Mouse (Mus musculus) limb, embryonic 13.5 days (tissue): Measurements from ENCODE around the gene Ftl1. TPM values are rescaled to one million over a fixed set of nuclear protein-coding genes. Genes with fewer than 3 reads are reported as not detected.
A peak's percentile ranks its signal among the peaks of the same experiment; 100 is the strongest.

Source experiments
- ATAC-seq: fragments of 200-750 bp; cut with Nextera tagmentation; 2 replicates; pipeline ENCODE4 v1.8.0; 2017; ENCODE audit warnings: low read depth, moderate number of reproducible peaks, moderate TSS enrichment; ENCODE audit not compliant: low FRiP score
- H3K27ac ChIP-seq: fragments of 300-500 bp; sonication (generic); 2 replicates; pipeline ENCODE4 v1.5.1; 2015; ENCODE audit warnings: inconsistent platforms, mild to moderate bottlenecking, moderate library complexity
- H3K27me3 ChIP-seq: fragments of 300-500 bp; sonication (generic); 2 replicates; pipeline ENCODE4 v1.6.1; 2015; ENCODE audit warnings: mild to moderate bottlenecking, inconsistent platforms
- H3K36me3 ChIP-seq: fragments of 300-500 bp; sonication (generic); 2 replicates; pipeline ENCODE4 v1.6.1; 2015; ENCODE audit warnings: inconsistent platforms, mild to moderate bottlenecking, moderate library complexity
- H3K4me1 ChIP-seq: fragments of 300-500 bp; sonication (generic); 2 replicates; pipeline ENCODE4 v1.6.1; 2015; ENCODE audit warnings: inconsistent platforms
- H3K4me2 ChIP-seq: fragments of 300-500 bp; sonication (generic); replicated peaks from 2 replicates; pipeline ENCODE4 v1.6.1; 2015; ENCODE audit warnings: inconsistent platforms, mild to moderate bottlenecking, moderate library complexity
- H3K4me3 ChIP-seq: fragments of 300-500 bp; sonication (generic); 2 replicates; pipeline ENCODE4 v1.5.1; 2015; ENCODE audit warnings: moderate library complexity, mild to moderate bottlenecking, inconsistent platforms
- H3K9ac ChIP-seq: fragments of 300-500 bp; sonication (generic); 2 replicates; pipeline ENCODE4 v1.6.1; 2015; ENCODE audit warnings: mild to moderate bottlenecking, inconsistent platforms
- H3K9me3 ChIP-seq: fragments of 300-500 bp; sonication (generic); 2 replicates; pipeline ENCODE4 v1.6.1; 2016; ENCODE audit warnings: inconsistent platforms
- WGBS: fragments of 180-500 bp; shearing (Covaris S2); methylation state at CpG from one replicate; pipeline ENCODE4 v1.1.7; 2015; 5-methylcytosine and 5-hydroxymethylcytosine counted together
- polyA plus RNA-seq: library from polyadenylated mRNA; unstranded; fragments of >200 nt; fragmentation: Nextera tagmentation; extraction: Ambion mirVana; gene quantifications from 2 replicates; pipeline ENCODE4 v1.2.1, GENCODE M21; 2015

The Ftl1 gene
- polyA plus RNA-seq, 1 experiment from 2014 or later = 5,430 TPM

DNA sequence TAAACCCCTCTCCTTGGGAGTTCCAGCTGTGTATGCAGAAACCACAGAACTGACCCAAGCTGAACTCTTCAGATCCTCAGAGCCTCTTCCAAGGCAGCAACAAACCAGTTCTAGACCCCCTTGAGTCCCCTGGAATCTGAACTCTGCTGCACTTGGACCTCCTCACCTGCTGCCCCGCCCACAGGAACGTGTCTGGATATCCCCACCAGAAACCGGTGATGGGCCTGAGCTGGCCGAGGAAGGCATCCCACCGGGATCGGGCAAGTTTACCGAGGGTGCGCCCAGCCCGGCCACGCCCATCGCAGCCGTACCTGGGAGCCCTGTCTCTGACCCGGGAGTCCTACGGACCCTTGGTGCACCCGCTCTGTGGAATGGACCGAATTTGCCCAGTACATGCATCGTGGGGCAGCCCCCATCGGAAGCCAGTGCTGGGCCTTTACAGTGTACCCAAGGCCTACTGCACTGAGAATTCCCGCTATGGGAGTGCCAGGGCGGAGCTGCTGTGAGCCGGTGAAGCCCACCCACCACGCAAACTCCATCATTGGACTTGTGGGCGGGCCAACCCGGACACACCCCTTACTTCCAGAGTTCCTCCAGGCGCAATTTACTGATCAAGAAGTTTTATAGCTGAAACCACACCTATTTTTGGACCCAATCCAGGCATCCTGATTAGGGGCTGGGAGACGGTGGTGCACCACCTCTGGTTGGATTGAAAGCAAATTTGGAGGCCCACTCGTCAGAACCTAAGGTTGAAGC lies 39.6 kb downstream of the Ftl1 start:
- H3K27me3 ChIP-seq = peaks cover 66% of the 10 kb centered on the region
- H3K27ac ChIP-seq = 0 out of 2 replicates have a peak overlapping the region, but pooled peaks have one; percentile 10
- H3K9ac ChIP-seq = peak overlapping the region; percentile 31; the same call in 1 of the 2 replicates
- peaks cover 46% of the 10 kb centered on the region for H3K36me3 ChIP-seq
- no peaks in the 10 kb centered on the region for H3K9me3 ChIP-seq
- no peak for ATAC-seq
- WGBS = 7% methylated on average over 27 of the region's 27 CpGs
- H3K4me2 ChIP-seq = peak overlapping the region; percentile 52
- H3K4me1 ChIP-seq = peaks cover 34% of the 10 kb centered on the region
- H3K4me3 ChIP-seq = peak overlapping the region; percentile 11; the same call in 1 of the 2 replicates

DNA sequence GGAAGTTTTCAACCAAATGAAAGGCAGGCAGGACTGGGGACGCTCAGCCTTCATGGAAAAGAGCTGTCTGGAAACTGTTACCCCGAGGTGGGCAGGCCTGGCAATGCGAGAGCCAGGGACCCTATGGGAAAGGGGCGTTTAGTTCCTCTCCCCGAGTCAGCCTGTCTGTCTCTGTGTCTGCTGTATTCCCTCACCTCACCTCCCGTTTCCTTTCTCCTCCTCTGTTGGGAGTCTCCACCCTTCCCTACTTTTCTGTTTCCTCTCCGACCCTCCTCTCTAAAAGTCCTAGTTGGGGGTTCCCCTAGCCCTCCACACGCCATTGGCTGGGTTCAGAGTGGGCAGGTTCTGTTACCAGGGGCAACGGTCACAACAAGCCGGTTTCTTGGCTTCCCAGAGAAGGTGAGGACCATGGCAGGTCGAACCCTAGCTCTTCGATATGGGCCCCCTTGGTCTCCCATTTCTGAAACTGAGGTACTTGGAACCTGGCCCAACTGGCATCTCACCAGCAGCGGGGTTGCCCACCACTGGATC lies 41.7 kb downstream of the Ftl1 start:
- no peaks in the 10 kb centered on the region for H3K9me3 ChIP-seq
- no peak overlapping the region for H3K4me3 ChIP-seq
- H3K27me3 ChIP-seq = peaks cover 86% of the 10 kb centered on the region
- no peak for ATAC-seq
- 7% methylated on average over 13 of the region's 13 CpGs for WGBS
- peaks cover 48% of the 10 kb centered on the region for H3K4me1 ChIP-seq
- 0 out of 2 replicates have a peak overlapping the region, but pooled peaks have one; percentile 25 for H3K9ac ChIP-seq
- peaks cover 26% of the 10 kb centered on the region for H3K36me3 ChIP-seq
- H3K4me2 ChIP-seq = peak overlapping the region; percentile 44
- H3K27ac ChIP-seq = no peak overlapping the region

DNA sequence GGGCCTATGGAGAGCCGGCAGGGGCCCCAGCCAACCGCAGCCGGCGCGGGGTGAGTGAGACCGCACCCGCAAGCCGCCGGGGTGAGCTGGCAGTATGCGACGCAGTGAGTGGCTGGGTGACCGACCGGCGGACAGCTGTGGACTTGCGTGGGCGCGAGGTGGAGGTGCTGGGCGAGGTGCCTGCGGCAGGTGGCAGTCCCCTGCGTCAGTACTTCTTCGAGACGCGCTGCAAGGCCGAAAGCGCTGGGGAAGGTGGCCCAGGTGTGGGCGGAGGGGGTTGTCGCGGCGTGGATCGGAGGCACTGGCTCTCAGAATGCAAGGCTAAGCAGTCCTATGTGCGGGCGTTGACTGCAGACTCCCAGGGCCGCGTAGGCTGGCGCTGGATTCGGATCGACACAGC lies 44.0 kb downstream of the Ftl1 start:
- peaks cover 2% of the 10 kb centered on the region; the same call in 1 of the 2 replicates for H3K36me3 ChIP-seq
- H3K27me3 ChIP-seq = peaks cover 99% of the 10 kb centered on the region
- H3K4me1 ChIP-seq = peaks cover 47% of the 10 kb centered on the region
- no peaks in the 10 kb centered on the region for H3K9me3 ChIP-seq
- ATAC-seq = no peak
- 12% methylated on average over 37 of the region's 37 CpGs for WGBS
- peak overlapping the region; percentile 39; the same call in 1 of the 2 replicates for H3K9ac ChIP-seq
- H3K4me3 ChIP-seq = peak overlapping the region; percentile 19
- peak overlapping the region; percentile 43 for H3K4me2 ChIP-seq
- no peak overlapping the region for H3K27ac ChIP-seq

DNA sequence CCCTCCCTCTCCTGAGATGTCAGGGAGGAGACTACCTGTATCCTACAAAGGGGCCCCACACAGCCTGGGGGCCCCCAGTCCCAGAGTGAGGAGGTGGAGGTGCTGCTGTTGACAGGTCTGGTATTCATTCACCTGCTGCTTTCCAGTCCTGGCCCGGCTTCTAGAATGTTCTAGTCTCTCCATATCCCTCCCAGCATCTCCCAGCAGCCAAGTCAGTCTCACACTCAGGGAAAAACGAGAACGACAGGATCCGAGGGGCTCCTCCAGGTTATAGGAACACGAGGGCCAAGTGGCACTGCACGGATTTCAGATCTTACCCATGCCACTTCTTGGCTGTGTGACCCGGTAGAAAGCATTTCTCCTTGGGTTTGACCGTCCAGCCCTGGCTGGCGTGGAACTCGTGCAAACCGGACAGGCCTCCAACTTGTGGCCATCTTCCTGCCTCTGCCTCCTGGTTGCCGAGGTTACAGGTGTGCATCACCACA lies 44.9 kb downstream of the Ftl1 start:
- H3K4me3 ChIP-seq = peak overlapping the region; percentile 58; the same call in 1 of the 2 replicates
- no peak overlapping the region for H3K9ac ChIP-seq
- peaks cover 99% of the 10 kb centered on the region for H3K27me3 ChIP-seq
- ATAC-seq = no peak
- H3K27ac ChIP-seq = no peak overlapping the region
- H3K4me1 ChIP-seq = peaks cover 38% of the 10 kb centered on the region
- 41% methylated on average over 12 of the region's 12 CpGs for WGBS
- H3K9me3 ChIP-seq = no peaks in the 10 kb centered on the region
- H3K36me3 ChIP-seq = no peaks in the 10 kb centered on the region
- H3K4me2 ChIP-seq = peak overlapping the region; percentile 82

DNA sequence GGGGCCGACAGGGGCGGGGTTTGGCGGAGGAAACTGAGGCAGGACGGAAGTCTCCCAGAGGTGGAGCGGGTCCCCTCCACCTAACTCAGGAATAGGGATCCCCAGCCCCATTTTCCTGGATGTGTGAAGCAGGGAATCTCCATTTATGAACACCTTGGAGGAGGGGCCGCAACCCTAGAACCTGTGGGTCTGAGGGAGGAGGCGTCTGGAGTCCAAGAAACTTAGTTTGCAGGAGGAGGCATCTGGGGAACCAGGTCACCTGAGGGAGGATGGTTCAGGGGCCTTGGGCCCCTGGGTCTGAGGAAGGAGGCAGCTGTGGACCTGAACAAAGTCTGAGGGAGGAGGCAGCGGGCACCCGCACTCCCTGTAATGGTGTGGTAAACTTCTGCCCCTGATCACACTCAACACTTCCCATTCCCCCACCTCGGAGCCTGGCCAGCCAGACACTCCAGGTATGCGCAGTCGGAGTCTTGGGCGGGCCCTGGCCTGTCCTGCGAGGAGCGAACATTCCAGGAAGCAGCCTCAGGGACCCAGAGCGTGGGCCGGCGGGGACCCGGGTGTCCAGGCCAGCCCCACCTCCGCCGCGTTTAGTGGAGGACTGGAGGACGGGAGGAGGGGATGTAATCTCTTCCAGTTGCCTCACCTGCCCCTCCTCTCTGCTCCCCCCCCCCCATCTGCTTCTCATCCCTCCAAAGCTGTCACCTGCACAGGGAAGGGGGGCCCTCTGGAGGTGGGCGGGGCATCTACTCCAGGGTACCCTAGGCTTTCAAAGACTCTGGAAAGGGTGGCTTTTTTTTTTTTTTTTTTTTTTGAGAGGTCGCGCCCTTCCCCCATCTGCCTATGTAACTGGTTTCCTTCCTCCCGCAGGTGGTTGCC lies 45.6 kb downstream of the Ftl1 start:
- WGBS = 1% methylated on average over 27 of the region's 27 CpGs
- H3K27ac ChIP-seq = peak overlapping the region; percentile 45; the same call in 1 of the 2 replicates
- peak; percentile 36; the same call in 1 of the 2 replicates for ATAC-seq

DNA sequence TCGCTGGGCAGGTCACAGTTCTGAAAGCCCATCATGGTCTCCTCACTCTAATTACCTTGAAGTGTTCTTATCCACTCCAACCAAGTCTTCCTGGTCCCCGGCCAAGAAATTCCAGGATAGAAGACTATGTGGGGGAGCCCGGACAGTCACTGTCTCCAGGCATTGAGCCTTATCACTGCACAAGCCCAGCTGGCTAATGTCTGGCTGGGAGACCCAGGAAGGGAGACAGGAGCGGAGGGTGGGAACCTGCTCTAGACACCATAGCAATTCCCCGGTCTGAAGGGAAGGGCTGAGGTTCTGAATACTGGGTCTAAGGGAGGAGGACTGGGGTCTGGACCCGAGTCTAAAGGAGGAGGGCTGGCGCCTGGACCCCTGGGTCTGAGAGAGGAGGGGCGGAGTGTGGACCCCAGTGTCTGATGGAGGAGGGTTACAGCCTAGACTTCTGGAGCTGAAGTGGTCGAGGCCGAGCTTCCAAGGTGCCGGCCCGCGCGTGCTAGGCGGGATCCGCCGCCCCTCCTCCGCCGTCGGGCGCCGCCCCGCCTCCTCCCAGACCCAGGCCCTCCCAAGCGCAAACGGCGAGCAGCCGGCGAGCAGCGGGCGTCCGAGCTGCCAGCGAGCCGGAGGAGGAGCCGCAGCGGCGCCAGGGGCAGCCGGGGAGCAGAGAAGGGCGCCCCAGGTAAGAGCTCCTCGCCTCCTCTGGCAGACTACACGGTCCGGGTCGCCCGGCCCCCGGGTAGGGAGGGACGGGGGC lies 46.4 kb downstream of the Ftl1 start, which contains the start of gene Ntf5:
Ntf5 (plus strand) TSS at position 583 of the 751 bp plus-strand sequence.
- WGBS = 2% methylated on average over 41 of the region's 45 CpGs
- peak within 1 kb of the TSS; percentile 82 for H3K4me2 ChIP-seq
- H3K9ac ChIP-seq = peak within 1 kb of the TSS; percentile 68
- H3K4me3 ChIP-seq = peak within 1 kb of the TSS; percentile 58
- ATAC-seq = peak; percentile 66
- H3K27me3 ChIP-seq = peaks cover 99% of the 10 kb centered on the region
- no peaks in the 10 kb centered on the region for H3K9me3 ChIP-seq
- H3K4me1 ChIP-seq = peaks cover 33% of the 10 kb centered on the region
- H3K27ac ChIP-seq = peak within 1 kb of the TSS; percentile 45; the same call in 1 of the 2 replicates
- no peaks in the 10 kb centered on the region for H3K36me3 ChIP-seq

More for the DNA sequence above, 45.6 kb downstream of the Ftl1 start:
- peak overlapping the region; percentile 82 for H3K4me2 ChIP-seq
- H3K9ac ChIP-seq = peak overlapping the region; percentile 68
- H3K9me3 ChIP-seq = no peaks in the 10 kb centered on the region
- H3K4me1 ChIP-seq = peaks cover 36% of the 10 kb centered on the region
- peak overlapping the region; percentile 58 for H3K4me3 ChIP-seq
- peaks cover 99% of the 10 kb centered on the region for H3K27me3 ChIP-seq
- H3K36me3 ChIP-seq = no peaks in the 10 kb centered on the region

DNA sequence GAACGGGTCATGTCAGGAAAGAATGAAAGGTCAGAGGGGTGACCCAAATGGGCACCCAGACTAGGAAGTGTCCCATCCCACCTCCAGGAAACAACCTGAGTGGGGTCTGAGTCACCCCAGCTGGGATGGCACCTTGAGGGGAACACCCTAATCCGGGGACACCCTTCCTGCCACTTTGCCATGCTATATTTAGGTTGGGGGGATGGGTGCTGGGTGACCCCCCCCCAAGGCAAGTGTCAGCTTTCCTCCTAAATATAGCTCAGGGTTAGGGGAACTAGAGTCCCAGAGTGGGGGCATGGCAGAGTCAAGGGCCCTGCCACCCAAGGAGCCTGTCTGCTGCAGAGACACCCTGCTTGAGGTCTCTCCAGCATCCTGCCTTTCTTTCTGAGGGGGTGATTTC lies 47.3 kb downstream of the Ftl1 start:
- 83% methylated on average over 2 of the region's 2 CpGs for WGBS
- no peak overlapping the region for H3K9ac ChIP-seq
- ATAC-seq = no peak
- H3K27ac ChIP-seq = no peak overlapping the region
- no peak overlapping the region for H3K4me3 ChIP-seq
- no peak overlapping the region for H3K4me2 ChIP-seq
- H3K4me1 ChIP-seq = peaks cover 25% of the 10 kb centered on the region
- H3K36me3 ChIP-seq = no peaks in the 10 kb centered on the region
- peaks cover 99% of the 10 kb centered on the region for H3K27me3 ChIP-seq
- H3K9me3 ChIP-seq = no peaks in the 10 kb centered on the region

DNA sequence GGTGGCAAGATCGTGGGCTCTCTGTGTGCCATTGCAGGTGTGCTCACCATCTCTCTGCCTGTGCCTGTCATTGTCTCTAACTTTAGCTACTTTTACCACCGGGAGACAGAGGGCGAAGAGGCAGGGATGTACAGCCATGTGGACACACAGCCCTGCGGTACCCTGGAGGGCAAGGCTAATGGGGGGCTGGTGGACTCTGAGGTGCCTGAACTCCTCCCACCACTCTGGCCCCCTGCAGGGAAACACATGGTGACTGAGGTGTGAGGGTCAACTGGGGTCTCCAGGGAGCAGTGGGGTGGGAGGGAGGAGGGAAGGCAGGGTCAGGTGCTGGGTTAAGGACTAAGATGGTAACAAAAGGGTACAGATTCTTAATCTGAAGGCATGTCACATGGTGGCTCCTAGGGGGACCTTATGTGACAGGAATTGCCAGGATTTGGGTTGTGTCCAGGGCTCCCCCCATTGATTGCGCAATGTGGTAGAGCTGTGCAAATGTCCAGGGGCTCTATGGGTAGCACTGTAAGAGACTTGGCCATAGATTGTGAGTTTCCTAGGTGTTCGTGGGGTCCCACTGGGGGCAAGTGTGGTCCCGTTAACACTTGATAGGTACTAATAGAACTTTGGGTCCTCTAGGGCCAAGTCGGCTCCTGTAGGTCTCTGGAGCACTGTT lies 50.1 kb downstream of the Ftl1 start:
- no peak overlapping the region for H3K4me2 ChIP-seq
- no peaks in the 10 kb centered on the region for H3K36me3 ChIP-seq
- no peak overlapping the region for H3K9ac ChIP-seq
- 88% methylated on average over 8 of the region's 8 CpGs for WGBS
- H3K27me3 ChIP-seq = peaks cover 99% of the 10 kb centered on the region
- ATAC-seq = no peak
- peaks cover 32% of the 10 kb centered on the region for H3K4me1 ChIP-seq
- H3K9me3 ChIP-seq = no peaks in the 10 kb centered on the region
- H3K27ac ChIP-seq = no peak overlapping the region
- no peak overlapping the region for H3K4me3 ChIP-seq

DNA sequence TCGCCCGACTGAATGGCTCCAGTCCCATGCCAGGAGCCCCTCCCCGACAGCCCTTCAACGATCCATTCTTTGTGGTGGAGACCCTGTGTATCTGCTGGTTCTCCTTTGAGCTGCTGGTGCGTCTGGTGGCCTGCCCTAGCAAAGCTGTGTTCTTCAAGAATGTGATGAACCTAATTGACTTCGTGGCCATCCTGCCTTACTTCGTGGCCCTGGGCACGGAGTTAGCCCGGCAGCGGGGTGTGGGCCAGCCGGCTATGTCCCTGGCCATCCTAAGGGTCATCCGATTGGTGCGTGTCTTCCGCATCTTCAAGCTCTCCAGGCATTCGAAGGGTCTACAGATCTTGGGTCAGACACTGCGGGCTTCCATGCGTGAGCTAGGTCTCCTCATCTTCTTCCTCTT lies 50.7 kb downstream of the Ftl1 start:
- H3K36me3 ChIP-seq = no peaks in the 10 kb centered on the region
- peaks cover 27% of the 10 kb centered on the region for H3K4me1 ChIP-seq
- no peak overlapping the region for H3K9ac ChIP-seq
- H3K4me3 ChIP-seq = no peak overlapping the region
- 90% methylated on average over 17 of the region's 17 CpGs for WGBS
- ATAC-seq = no peak
- peaks cover 92% of the 10 kb centered on the region for H3K27me3 ChIP-seq
- H3K9me3 ChIP-seq = no peaks in the 10 kb centered on the region
- no peak overlapping the region for H3K4me2 ChIP-seq
- no peak overlapping the region for H3K27ac ChIP-seq

DNA sequence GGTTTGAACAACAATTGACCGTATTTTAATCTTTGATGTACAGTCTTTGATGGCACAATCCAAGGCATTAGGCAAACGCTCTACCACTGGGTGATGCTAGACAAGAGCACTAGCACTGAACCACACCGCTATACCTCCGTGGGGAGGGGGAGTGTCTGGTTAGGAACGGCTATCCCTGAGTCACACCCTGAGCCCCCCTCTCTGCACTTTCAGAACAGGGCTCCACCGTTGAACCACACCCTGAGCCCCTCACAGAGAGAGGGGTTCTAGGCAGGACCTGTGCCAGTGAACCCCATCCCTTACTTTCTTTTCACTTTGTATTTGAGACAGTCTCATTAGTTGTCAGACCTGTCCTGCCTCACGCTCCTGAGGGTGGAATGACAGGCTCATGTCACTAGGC lies 51.3 kb downstream of the Ftl1 start:
- Histone ChIP-seq H3K4me2 (no peak overlapping the region), H3K27ac (no peak overlapping the region), H3K9ac (no peak overlapping the region), H3K36me3 (no peaks in the 10 kb centered on the region), H3K9me3 (no peaks in the 10 kb centered on the region), H3K27me3 (peaks cover 86% of the 10 kb centered on the region), H3K4me3 (no peak overlapping the region), H3K4me1 (peaks cover 21% of the 10 kb centered on the region)
- no peak for ATAC-seq
- 64% methylated on average over 7 of the region's 7 CpGs for WGBS
